Mouse (Mus musculus) embryo, embryonic 11.5 days (tissue): ENCODE measurements around the gene Slc22a23.

Experiments
- DNase-seq: peaks from one replicate; pipeline ENCODE4 v3.0.0-alpha.2; 2012; ENCODE audit warnings: low read depth, low spot score

Gene Slc22a23

DNA sequence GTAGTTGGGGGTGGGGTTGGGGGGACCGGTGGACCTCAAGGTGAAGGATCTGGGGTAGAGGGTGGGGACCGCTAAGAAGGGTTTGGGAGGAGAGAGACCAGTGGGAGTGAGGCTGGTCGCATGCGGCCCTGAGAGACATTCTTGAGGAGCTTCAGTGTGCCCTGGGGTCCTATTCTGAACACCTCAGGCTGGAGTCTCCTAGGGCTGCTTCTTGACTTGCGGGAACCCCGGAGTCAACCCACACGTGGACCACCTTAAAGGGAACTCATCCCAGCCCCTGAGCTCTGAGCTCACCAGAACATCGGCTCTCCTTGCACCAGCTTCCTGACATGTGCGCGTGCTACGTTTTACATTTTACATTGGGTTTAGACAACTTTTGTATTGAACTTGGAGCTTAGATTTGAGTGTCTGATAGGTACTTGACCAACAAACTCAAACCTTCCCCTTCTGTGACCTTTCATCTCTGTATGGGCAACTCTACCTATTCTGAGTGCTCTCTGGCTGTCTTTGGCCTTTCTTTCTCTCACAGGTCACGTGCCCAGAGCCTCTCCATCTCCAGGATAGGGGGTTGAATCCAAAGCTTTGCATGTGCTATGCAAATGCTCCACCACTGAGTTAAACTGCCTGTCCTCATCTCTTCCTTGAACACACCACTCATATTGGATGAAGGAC, 181.5 kb downstream of the Slc22a23 start:
- DNase-seq: no peak

DNA sequence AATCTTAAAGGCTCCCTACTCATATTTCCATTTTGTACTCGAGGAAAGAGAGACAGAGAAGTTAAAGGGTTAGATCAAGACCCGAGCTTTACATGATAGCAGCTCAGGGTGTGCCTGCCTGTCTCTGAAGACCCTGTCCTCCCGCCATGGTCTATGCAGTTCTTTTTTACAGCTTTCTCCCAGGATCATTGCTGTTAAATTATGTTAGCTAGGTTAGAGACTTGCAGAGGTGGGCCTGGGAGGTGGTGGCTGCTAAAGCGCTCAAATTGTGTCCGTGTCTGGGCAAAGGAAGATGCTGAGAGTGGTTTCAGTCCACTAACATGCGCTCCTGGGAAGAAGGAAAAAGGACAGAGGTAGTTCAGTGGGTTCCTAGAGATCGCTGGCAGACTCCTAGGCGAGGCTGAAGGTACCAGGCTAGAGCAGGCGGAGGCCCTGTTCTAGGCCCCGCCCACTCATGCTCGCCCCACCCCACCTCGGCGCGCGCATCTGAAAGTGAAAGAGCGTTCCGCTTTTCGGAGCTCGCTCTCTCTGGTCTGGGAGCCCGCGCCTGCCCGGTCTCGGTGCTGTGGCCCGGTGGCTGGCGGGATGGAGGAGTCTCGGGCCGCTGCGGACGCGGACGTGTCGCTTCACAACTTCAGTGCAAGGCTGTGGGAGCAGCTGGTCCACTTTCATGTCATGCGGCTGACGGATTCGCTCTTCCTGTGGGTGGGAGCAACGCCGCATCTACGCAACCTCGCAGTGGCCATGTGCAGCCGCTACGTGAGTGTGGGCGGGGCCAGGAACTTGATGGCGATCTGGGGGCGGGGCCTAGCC, 182.3 kb downstream of the Slc22a23 start, which contains the start of gene Psmg4:
TSS of gene Psmg4 (plus strand) at position 474 of the 813 bp plus-strand sequence.
- DNase-seq: peak; percentile 89

DNA sequence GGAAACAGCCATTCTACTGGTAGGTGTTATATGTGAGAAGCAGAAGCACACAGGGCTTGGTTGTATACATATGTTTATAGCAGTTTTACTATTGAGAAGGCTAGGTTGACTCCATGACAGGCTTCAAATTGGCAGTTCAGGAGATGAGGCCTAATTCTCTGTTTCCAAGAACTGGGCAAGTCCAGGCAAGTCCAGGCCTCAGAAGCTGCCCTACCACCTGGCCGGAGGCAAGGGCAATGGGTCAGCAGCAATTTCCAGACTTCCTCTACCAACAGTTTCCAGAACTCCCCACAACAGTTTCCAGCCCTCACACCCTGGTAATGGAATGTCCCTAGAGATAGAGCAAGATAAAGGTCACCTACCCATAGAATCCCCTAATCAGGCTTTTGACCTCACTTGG, 185.1 kb downstream of the Slc22a23 start:
- no peak for DNase-seq

DNA sequence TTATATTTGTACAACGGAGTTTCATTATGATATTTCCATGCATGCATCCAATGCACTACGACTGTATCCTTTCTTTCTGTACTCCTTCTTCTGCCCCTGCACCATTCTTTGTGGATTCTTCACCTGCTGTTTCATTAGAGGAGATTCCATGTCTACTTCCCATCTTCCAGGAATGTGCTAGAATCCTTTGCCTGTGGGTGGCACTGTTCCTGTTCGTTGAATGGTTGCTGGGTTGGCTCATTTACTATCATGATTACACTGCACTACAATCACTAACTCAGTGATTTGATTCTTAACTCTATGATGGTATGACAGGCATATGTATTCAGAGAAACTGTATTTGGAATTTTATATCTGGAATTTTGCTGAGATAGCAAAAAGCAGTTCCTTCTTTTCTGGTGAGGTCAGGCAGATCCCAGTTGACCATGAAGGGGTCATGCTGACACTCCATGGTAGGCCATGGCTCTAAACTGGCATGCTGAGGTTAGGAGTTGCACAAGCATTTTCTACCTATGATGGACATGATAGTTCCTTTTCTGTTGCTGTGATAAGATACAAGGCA, 187.3 kb downstream of the Slc22a23 start:
- DNase-seq: no peak

DNA sequence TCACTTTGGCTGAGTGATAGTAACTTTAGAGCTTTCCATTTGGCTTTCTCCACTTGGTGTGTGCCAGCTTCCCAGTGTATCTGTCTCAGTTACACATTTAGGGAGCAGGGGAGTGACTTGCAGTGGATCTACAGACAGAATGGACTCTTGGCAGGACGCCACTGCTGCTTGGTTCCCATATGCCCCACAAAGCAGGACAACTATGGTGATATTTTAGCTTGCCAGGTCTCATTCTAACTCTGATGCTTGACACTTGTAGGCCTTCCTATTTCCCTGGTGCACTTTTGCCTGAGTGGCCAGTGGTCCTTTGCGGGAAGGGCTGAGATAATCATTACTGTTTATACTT, 188.2 kb downstream of the Slc22a23 start:
- DNase-seq: no peak

DNA sequence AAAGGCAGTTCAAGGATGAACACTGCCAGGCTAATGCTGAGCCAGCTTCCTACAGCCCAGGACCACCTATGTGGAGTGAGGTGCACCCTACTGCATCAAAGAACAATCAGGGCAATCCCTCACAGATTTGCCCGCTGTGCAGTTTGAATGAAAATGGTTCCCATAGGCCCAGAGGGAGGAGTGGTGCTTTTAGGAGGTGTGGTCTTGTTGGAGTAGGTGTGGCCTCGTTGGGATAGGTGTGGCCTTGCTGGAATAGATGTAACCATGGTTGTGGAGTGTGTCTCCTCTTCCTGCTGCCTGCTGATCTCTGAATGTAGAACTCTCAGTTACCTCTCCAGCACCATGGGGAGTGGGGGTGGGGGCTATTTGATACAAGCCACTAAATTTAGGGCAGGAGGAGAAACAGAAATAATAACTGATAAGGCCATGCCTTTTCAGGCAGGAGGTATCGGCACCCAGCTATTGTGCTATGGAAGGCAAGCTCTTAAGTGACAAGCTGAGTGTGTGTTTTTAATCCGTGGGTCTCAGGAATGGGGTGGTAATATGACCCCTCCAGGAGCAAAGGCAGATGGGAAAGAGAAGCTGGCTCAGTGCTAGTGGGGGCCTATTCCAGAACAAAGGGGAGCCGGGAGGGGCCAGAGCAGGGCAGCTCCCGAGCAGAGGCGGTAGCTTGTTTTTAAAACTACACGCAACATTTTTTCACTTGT, 188.7 kb downstream of the Slc22a23 start:
- no peak for DNase-seq

DNA sequence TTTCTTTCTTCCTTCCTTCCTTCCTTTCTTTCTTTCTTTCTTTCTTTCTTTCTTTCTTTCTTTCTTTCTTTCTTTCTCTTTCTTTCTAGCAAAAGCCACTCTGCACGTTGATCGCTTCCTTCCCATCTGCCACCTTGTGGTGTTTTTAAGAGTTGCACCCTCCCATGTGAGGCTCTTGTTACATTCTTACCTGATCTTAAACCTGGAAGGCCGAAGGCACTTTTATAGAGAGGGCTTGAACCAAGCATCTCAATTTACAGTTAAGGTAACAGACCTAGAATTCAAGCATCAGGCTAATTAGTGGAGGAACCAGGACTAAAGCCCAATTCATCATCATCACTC, 190.1 kb downstream of the Slc22a23 start:
- DNase-seq: peak; percentile 58

DNA sequence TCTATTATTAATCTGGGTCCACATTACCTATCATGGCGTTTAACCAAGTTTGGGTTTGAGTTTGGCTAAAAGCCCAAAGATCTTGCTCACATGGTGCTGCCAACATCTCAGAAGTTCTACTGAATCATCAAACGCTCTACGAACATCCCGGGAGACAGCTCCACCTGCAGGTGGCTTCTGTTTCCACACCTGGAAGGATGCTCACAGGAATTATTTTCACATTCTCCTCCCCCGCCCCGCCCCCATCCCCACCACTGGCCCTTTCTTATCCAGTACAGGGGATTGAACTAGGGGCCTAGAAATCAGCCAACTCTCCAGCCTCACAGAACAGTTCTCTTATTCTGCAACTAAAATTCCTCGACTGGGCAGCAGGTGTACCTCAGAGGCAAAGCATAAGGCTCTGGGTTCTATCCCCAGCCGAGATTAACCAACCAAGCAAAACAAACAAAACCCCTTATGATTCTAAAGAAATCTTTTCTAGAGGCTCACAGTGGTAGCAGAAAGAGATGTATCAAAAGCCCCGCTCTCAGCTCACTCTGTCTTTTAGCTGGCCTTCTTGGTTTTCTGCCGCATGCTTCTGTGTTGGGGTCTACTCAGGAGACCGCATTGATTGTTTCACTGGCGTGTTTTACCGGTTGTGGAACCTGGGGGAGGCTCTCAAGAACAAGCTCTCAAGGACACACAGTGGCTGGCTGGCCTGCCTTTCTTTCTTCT, 190.6 kb downstream of the Slc22a23 start:
- DNase-seq: peak; percentile 51

DNA sequence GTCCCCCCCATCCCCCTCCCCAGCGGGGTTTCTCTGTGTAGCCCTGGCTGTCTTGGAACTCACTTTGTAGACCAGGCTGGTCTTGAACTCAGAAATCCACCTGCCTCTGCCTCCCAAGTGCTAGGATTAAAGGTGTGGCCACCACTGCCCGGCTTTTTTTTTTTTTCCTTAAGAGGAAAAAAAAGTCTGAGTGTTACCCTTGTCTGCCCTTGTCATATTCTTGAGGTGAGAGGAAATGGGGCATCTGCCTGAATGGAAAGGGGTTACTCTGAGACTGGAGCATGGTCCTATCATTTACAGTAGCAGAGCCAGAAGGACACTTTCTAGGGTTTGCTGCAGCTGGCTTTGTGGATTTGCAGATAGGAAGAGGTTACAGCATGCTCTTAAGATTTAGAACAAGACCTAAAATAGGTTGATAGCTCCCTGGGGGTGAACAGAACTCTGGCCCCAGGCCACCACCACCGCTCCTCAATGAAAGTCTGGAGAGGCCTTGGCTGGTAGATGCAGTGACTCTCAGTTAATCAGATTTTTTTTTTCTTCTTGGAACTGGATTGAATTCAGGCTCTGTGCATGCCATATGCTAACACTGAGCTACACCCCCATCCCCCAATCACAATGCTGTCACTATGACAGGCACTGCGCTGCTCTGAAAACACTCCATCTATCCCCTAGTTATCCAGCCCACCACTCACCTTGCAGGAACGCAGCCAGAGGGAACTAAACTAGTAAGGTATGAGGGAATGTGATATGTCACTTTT, 191.5 kb downstream of the Slc22a23 start:
- no peak for DNase-seq

DNA sequence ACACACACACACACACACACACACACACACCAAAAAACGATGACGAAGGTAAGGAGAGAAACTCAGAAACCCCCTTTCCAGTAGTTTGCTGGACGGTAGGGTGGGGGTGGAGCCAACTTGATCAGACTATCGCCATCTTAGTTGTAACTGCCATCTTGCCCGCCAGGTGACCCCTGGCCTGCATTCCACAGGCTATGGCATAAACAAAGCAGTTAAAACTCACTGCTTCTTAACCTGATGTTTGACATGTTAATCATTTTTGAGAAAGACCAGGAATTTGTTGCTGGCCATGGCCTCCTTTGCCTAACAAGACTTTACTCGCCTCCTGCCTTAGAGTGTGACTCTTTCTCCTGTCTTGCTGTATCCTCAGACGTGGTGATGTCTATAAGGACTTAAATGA, 192.3 kb downstream of the Slc22a23 start:
- DNase-seq: no peak

DNA sequence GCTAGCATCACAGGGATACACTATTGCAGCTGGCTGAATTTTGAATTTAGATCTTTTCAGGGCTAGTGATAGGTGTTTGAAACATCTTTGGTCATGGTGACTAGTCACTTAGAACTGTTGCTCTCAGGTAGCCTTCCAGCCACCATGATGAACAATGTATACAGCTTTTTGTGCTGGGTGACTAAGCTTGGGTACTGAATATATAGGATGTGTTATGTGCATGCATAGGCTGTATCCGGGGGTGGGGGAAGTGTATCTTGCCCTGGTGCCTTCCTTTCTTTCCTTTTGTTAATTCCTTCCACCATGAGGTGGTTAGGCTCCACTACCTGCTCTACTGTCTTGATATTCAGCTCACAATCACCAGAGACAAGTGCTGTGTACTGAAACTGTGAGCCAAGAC, 193.6 kb downstream of the Slc22a23 start:
- no peak for DNase-seq

DNA sequence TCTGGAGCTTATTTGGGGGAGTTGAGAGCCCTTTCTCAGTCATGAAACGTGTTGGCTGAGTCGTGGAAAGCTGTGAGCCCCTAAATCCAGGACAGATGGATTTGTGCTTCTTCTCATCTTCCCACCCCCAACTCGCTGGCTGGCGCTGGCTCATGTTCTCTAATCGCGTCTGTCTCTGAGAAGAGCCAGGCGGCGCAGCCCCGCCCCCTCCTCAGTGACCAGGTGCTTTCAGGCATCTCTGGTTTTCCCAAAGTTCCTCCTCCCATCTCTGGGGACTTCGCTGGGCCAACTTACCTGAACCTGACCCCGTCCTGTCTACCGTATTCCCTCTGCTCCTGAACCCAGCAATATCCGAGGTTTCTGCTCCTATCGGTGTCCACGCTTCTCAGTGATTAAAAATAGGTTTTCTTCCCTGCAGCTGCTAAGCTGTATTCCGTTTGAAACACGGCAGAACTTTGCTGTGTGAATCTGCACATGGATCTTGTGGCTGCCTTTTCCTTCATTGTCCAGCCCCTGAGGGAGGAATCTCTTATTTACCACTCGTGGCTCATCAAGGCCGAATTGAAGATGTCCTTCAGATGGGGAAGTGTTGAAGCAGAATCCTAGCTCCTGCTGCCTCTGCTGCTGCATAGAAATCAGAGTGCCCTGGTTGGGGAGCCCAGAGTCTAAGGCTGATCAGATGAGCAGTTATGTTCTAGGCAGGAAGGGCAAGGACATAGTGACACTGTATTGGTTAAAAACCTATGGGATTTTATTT, 194.5 kb downstream of the Slc22a23 start:
- DNase-seq: no peak

DNA sequence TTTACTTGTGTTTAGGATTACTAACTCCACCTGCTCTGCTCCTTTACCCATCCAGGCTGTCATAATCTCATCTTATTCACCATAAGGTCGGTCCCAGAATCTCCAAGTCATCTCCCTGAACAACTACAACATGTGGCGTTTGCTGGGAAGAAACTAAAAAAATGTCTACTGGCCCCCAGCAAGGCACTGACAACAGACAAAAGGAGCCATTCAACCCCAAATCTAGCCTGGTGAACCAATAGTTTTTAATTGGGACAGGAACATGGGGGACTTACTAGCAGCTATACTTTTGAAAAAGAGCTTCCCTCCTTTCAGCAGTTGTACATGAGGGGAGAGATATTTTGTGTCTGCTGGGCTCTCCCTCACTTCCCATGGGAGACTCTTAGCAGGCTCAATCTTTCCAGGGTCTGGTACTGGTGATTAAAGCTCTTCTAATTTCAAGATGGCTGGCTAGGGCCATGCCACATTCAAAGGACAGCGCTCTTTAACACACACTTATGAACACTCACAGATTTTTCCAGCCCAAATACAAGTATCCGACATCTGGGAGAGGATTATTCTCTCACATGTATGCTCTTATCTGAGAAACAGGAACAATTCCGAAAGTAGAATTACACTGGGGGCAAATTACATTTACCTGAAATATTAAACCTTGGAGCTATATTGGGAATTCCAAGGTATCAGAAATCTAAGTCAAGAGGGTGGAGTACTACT, 195.4 kb downstream of the Slc22a23 start:
- no peak for DNase-seq

DNA sequence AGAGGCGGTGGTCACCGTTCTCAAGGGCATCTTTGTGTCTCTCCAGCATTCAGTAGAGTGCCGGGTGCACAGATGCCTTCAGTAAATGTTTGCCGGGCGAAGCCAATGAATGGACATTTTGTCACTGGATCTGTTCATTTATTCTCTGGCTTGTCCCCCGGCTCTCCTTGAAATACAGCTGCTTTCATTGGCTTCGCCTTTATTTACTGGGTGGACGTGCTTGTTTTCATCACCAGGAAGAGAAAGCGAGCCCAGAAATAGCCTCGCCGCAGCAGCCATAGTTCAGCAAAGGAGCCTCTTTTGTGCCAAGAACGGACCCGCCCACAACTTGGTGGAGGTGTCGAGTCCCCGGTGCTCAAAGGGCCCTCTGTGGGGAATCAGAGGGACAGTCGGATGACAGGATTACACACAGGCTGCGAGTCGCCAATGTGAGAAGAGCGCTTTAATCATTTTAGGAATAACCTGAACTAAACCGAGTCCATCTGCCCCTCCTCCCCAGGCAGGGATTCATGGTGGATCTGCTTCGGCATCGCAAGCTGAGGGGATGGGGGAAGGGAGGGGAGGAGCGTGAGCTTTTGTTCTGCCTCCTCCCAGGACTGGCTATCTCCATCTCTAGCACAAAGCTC, 196.1 kb downstream of the Slc22a23 start:
- peak; percentile 59 for DNase-seq

DNA sequence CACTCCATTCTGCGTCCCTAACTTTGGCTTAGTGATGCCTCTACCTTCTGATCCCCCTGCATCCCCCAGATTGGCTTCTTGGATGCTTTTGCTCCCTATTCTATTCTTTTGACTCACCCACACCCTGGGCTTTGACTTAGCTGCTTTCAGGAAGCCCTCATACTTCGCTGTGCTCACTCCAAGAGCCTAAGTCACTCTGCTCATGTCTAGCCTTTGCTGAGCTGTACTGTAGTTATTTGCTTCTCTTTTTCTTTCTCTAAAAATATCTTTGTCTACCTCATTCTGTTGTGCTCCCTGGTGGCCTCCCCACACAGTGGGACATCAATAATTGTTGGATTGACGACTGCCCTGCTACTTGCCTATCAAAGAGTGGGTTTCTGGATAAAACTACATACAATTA, 196.8 kb downstream of the Slc22a23 start:
- DNase-seq: no peak

DNA sequence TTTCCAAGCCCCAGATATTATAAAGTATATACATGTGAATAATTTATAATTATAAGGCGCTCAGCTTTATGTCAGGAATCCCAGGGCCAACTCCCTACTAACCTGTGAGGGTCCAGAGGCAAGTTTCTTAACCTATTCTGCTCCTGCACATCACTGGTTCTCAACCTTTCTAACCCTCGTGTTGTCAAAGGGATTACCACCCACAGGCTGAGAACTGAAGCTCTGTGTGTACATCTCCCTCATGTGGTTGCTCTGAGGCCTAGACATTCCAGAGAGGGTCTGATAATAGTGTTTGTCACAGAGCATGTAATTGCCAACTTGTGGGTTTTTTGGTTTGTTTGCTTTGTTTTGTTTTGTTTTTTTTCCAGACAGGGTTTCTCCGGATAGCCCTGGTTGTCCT, 198.1 kb downstream of the Slc22a23 start:
- DNase-seq: no peak

DNA sequence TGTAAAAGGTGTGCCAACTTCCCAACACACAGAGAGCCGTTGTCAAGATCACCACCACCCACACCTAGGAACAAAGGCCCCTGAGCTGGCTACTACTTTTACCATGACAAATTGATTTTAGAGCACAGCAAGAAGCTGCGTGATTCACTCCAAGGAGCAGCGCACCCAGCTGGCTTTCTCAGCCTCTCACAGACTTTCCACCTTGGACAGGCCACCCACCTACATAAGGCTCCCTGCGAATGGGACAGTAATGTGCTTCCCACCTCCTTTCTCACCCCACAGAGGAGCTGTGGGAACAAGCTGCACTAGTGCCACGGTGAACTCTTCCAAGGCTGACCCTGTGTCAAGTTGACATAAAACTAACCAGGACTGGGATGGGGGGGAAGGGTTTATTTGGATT, 201.6 kb downstream of the Slc22a23 start:
- DNase-seq: no peak

DNA sequence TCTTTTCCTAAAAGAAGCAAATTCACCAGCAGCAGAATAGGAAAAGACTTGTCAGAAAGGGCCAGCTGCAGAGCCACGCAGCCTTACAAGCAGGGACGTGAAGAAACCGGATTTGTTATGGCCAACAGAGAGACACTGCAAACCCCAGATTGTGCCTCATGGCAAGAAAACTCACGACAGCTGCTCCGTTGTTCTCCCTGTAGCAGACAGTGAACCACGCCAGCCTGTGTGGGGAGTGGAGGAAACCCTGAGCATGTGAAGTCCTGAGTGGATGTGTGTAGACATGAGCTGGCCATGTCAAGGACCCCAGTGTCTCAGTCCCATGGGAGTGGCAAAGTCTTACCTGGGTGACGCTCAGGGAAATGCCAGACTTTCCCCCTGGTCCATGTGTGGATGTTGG, 208.4 kb downstream of the Slc22a23 start:
- no peak for DNase-seq

DNA sequence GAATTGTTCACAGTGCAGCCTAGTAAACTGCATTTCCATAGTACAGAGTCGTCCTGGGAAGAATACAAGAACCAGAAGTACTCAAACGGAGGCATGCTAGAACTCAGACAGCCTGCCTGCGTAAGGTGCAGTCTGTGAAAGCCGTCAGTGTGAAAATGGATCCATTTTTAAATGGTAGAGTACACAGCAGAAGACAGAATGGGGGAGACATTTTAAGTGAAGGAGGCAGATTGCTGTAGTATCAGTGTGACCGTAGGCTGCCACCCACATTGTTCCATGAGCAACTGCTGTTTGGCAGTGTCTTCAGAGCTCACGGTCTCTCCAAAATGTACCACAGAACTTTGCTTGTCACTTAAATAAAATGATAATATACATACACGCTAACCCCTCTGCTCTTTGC, 210.7 kb downstream of the Slc22a23 start:
- DNase-seq: no peak
